Mouse (Mus musculus) gastrocnemius, adult 2 months (tissue): ENCODE measurements at regions not wholly inside any gene's neighbourhood (a gene's known extent, or its start where the extent isn't known, plus 50 kb on each side); places are given as distances from the start of the nearest gene placed in this dataset.

ENCODE experiments used
- DNase-seq: peaks from one replicate; pipeline ENCODE4 v3.0.0; 2022
- H3K27ac ChIP-seq: fragments of 200-600 bp; 2 replicates; pipeline ENCODE4 v1.8.1; 2022; ENCODE audit warnings: mild to moderate bottlenecking
- H3K4me3 ChIP-seq: fragments of 200-600 bp; 2 replicates; pipeline ENCODE4 v1.8.1; 2022; ENCODE audit warnings: mild to moderate bottlenecking, moderate library complexity
- CTCF ChIP-seq: fragments of 200-600 bp; IDR thresholded peaks from 2 replicates; pipeline ENCODE4 v1.8.1; 2022; ENCODE audit warnings: antibody characterized with exemption, mild to moderate bottlenecking, moderate library complexity
- intact Hi-C: fragments of 180-260 bp; cut with DNase I; formaldehyde crosslinking; loops from one replicate; pipeline ENCODE4 v1.15.1; 2025

- H3K4me3 ChIP-seq: no peak overlapping the region
- intact Hi-C loops: no loop called here
- no peak overlapping the region for H3K27ac ChIP-seq
- no peak for TF ChIP-seq CTCF
- DNase-seq: no peak
These were observed 68.1 kb upstream of the Dph5 start for GRCm38 (mm10) chr3:115819401-115820138.

GRCm38 (mm10) chr3:115820139-115820481 lies 67.5 kb upstream of the Dph5 start:
- intact Hi-C loops: no loop called here
- no peak overlapping the region for H3K27ac ChIP-seq

DNA sequence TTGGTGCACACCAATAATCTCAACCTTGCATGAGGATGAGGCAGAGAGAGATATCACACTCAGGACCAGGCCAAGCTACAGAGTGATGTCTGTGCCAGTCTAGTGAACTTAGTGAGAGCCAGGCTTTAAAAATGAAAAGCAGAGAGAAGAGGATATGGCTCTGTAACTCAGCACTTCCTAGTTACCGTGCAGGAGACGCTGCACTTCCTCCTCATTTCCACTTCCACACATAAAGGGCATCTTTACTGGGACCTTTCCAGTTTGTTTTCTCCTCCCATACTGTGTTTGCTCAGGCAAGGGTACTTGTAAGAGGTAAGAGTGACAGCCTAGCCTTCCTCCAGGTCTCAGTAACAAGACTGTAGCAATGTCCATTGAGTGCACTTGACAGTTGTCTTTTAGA lies 66.0 kb upstream of the Dph5 start:
- intact Hi-C loops: no loop called here
- no peak for TF ChIP-seq CTCF

More at GRCm38 (mm10) chr3:115820139-115820481, 67.5 kb upstream of the Dph5 start:
- DNase-seq: no peak
- no peak overlapping the region for H3K4me3 ChIP-seq
- no peak for TF ChIP-seq CTCF

GRCm38 (mm10) chr3:115822491-115822890 lies 65.1 kb upstream of the Dph5 start:
- intact Hi-C loops: no loop called here
- H3K27ac ChIP-seq: no peak overlapping the region
- TF ChIP-seq CTCF: no peak
- DNase-seq: no peak
- no peak overlapping the region for H3K4me3 ChIP-seq

More for the DNA sequence above, 66.0 kb upstream of the Dph5 start:
- no peak for DNase-seq
- Histone ChIP-seq H3K4me3 (no peak overlapping the region), H3K27ac (no peak overlapping the region)

DNA sequence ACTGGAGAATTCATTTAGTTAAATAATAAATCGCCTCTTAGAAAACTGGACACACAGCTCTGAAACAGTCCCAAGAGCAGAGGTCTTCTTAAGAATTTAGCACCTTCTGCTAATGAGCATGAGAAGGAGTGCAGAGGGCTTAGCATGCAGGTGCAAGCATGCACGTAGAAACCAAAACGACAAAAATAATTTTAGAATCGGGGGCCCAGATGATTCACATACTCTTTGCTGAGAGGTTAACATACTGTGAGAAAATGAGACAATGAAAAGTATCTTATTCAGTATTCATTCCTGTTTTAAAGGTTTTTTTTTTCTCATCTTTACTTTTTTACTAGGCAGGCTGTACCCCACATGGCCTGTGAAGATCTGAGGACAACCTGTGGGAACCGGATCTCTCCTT lies 63.9 kb upstream of the Dph5 start:
- no peak for TF ChIP-seq CTCF
- no peak for DNase-seq
- Histone ChIP-seq H3K4me3 (no peak overlapping the region), H3K27ac (no peak overlapping the region)
- intact Hi-C loops: no loop called here

DNA sequence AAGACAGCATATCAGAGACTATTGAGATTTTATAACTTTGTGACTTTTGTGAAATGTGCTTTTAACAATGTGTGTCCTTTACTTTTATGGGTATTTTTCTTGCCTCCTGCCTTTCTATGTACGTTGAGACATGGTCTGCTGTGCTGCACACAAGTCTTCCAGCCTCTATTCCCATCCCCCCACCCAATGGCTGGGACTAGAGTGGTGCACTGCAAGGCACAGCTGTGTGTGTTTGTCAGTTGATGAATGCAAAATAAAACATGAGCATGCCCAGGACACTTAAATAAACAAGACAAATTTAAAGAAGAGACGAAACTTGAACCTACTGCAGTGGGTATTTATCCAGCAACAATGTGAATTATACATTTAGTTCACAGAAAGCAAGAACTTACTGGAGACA lies 62.8 kb upstream of the Dph5 start:
- no peak for TF ChIP-seq CTCF
- intact Hi-C loops: no loop called here
- no peak for DNase-seq
- H3K4me3 ChIP-seq: no peak overlapping the region
- H3K27ac ChIP-seq: no peak overlapping the region

DNA sequence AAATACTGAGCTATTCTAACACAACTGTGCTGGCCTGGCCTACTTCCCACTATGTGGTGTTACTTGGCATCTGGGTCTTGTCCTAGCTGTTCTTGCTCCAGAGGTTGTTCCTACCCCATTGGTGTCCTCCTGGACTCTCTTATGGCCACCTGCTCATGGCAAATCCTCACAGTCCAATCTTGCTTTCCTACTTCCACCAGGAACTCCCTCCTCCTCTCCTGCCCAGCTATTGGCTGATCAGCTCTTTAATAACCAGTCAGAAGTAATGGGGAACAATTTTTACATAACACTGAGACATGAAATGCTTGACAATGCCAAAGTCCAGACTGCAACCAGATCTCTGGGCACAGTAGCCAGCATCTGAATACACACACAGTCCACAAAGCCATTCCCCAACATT lies 52.3 kb upstream of the Dph5 start:
- no peak for TF ChIP-seq CTCF
- intact Hi-C loops: no loop called here
- Histone ChIP-seq H3K27ac (no peak overlapping the region), H3K4me3 (no peak overlapping the region)
- no peak for DNase-seq

DNA sequence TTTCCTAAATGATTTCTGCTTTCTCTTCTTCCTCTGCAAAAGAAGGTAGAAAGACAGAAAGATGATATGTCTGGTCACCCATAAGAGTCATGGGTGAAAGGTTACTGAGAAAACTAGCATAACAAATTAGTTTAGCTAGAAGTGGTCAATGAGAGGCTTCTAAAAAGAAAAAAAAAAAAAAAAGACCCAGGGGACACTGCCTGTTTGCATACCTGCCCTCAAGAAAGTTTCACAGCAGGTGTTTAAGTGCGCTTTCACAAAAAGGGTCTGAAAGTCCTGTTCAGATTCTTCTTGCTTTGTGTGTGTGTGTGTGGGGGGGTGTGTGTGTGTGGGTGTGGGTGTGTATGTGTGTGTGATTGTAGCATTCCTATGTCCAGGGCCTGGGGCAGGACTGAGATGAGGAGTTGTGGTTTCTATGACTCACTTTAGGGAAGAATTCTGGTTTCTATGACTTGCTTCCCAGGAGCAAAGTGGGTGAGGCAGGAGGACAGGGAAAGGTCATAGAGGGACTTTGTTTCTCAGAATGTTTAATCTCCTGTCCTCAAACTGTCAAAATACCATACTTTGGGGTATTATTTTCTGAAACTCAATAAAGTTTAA lies 49.9 kb upstream of the Dph5 start:
- TF ChIP-seq CTCF: no peak
- DNase-seq: no peak
- H3K4me3 ChIP-seq: no peak overlapping the region
- H3K27ac ChIP-seq: no peak overlapping the region
- intact Hi-C loops: no loop called here
